Mouse (Mus musculus) limb, embryonic 11.5 days (tissue): ENCODE results near the gene Snrnp200. TPM values are rescaled to one million over a fixed set of nuclear protein-coding genes. Genes with fewer than 3 reads are reported as not detected.

Experiments used
- ATAC-seq: fragments of 200-750 bp; cut with Nextera tagmentation; 2 replicates; pipeline ENCODE4 v1.8.0; 2017; ENCODE audit warnings: low read depth; ENCODE audit not compliant: insufficient number of reproducible peaks, low FRiP score, low TSS enrichment
- DNase-seq: peaks from one replicate; pipeline ENCODE4 v3.0.0-alpha.2; 2015; ENCODE audit warnings: low spot score
- H3K27ac ChIP-seq: fragments of 300-500 bp; sonication (generic); replicated peaks from 2 replicates; pipeline ENCODE4 v1.5.1; 2014; ENCODE audit warnings: low read depth, mild to moderate bottlenecking, low read length
- H3K27me3 ChIP-seq: fragments of 300-500 bp; sonication (generic); 2 replicates; pipeline ENCODE4 v1.6.1; 2014; ENCODE audit warnings: mild to moderate bottlenecking, low read length, mixed read lengths; ENCODE audit not compliant: control insufficient read depth, insufficient read depth
- H3K36me3 ChIP-seq: fragments of 300-500 bp; sonication (generic); 2 replicates; pipeline ENCODE4 v1.6.1; 2014; ENCODE audit warnings: mild to moderate bottlenecking, low read length, moderate library complexity, mixed read lengths; ENCODE audit not compliant: control insufficient read depth, insufficient read depth
- H3K4me1 ChIP-seq: fragments of 300-500 bp; sonication (generic); 2 replicates; pipeline ENCODE4 v1.6.1; 2014; ENCODE audit warnings: low read length, mixed read lengths; ENCODE audit not compliant: control insufficient read depth, insufficient read depth
- H3K4me2 ChIP-seq: fragments of 300-500 bp; sonication (generic); 2 replicates; pipeline ENCODE4 v1.6.1; 2014; ENCODE audit warnings: low read depth, mild to moderate bottlenecking, moderate library complexity; ENCODE audit not compliant: severe bottlenecking
- H3K4me3 ChIP-seq: fragments of 300-500 bp; sonication (generic); 2 replicates; pipeline ENCODE4 v1.5.1; 2014; ENCODE audit warnings: low read depth, low read length
- H3K9ac ChIP-seq: fragments of 300-500 bp; sonication (generic); 2 replicates; pipeline ENCODE4 v1.6.1; 2014; ENCODE audit warnings: mild to moderate bottlenecking, low read length
- H3K9me3 ChIP-seq: fragments of 300-500 bp; sonication (generic); 2 replicates; pipeline ENCODE4 v1.6.1; 2016; ENCODE audit warnings: low read length; ENCODE audit not compliant: control insufficient read depth
- polyA plus RNA-seq: library from polyadenylated mRNA; unstranded; fragments of >200 nt; fragmentation: Nextera tagmentation; extraction: Ambion mirVana; gene quantifications from 2 replicates; pipeline ENCODE4 v1.2.1, GENCODE M21; 2014

Gene Snrnp200
- polyA plus RNA-seq, 1 experiment from 2014 or later, result 100 TPM

- Histone ChIP-seq H3K36me3 (no peaks in the 10 kb centered on the region; the same call in 1 of the 2 replicates), H3K27ac (no peak overlapping the region), H3K4me2 (no peak overlapping the region), H3K4me3 (no peak overlapping the region), H3K27me3 (no peaks in the 10 kb centered on the region), H3K4me1 (no peaks in the 10 kb centered on the region), H3K9me3 (no peaks in the 10 kb centered on the region), H3K9ac (no peak overlapping the region)
- no peak for ATAC-seq
- no peak for DNase-seq
Observed at GRCm38 (mm10) chr2:127278162-127278561, 70.0 kb downstream of the Snrnp200 start.

Other genes starting within 250 kb of the Snrnp200 start
- gene Ap4e1, start 199.7 kb upstream of the Snrnp200 start, polyA plus RNA-seq, result 7.6 and 9.6 TPM in 2 replicates
- gene Blvra, start 137.7 kb upstream of the Snrnp200 start, polyA plus RNA-seq, result 33.3 and 33.6 TPM in 2 replicates
- gene Ncaph, start 74.4 kb upstream of the Snrnp200 start, polyA plus RNA-seq, result 130 and 144 TPM in 2 replicates
- 17.5 and 19.6 TPM in 2 replicates for gene Itpripl1, start 64.9 kb upstream of the Snrnp200 start, polyA plus RNA-seq
- gene 1810024B03Rik, start 106 bp upstream of the Snrnp200 start, polyA plus RNA-seq, result 1.9 and 2.1 TPM in 2 replicates
- gene Ciao1, start 39.4 kb downstream of the Snrnp200 start, polyA plus RNA-seq, result 61.2 and 62.8 TPM in 2 replicates
- gene Tmem127, start 39.5 kb downstream of the Snrnp200 start, polyA plus RNA-seq, result 17.0 and 20.8 TPM in 2 replicates
- 77.8 and 83.2 TPM in 2 replicates for gene Stard7, start 61.8 kb downstream of the Snrnp200 start, polyA plus RNA-seq
- gene Dusp2, start 127.8 kb downstream of the Snrnp200 start, polyA plus RNA-seq, result 5.8 and 6.5 TPM in 2 replicates
- gene Astl, start 130.3 kb downstream of the Snrnp200 start, polyA plus RNA-seq, result not detected in 2 replicates
- 2.2 and 2.6 TPM in 2 replicates for gene Adra2b, start 154.8 kb downstream of the Snrnp200 start, polyA plus RNA-seq
- gene Gpat2, start 216.8 kb downstream of the Snrnp200 start, polyA plus RNA-seq, result 0.09 TPM in 1 of 2 replicates, not detected in the other
- 20.7 and 28.3 TPM in 2 replicates for gene Fahd2a, start 236.2 kb downstream of the Snrnp200 start, polyA plus RNA-seq